Mouse (Mus musculus) E14TG2a.4 (cell line): ENCODE data around the gene Yipf1.

Experiments
- CTCF ChIP-seq: conservative IDR thresholded peaks from 2 replicates; pipeline ENCODE4 v1.5.1; 2014; ENCODE audit warnings: low read length
- POU5F1 ChIP-seq: IDR thresholded peaks from 2 replicates; pipeline ENCODE4 v1.6.1; 2014; ENCODE audit warnings: low read length, borderline replicate concordance

- TF ChIP-seq POU5F1 (no peak), CTCF (no peak)
These were observed 7.2 kb upstream of the Yipf1 start, which contains the start of gene Dio1 for GRCm38 (mm10) chr4:107306966-107307365.
